Mouse (Mus musculus) CH12F3 (cell line): ENCODE results near the gene Lrpap1.

Experiments used
- in situ Hi-C: fragments of 300-500 bp; cut with MboI; formaldehyde crosslinking; loops from 2 replicates; pipeline ENCODE4 v1.14.3; 2020; ENCODE audit warnings: low sequenced_read_pairs

Gene Lrpap1

GRCm38 (mm10) chr5:35058216-35058615 lies 47.4 kb downstream of the Lrpap1 start:
- in situ Hi-C loops = no loop called here

- in situ Hi-C loops = no loop called here
Observed at GRCm38 (mm10) chr5:35057582-35057981, 48.0 kb downstream of the Lrpap1 start.

GRCm38 (mm10) chr5:35056604-35057432 lies 48.7 kb downstream of the Lrpap1 start, which contains the start of gene Dok7:
Gene Dok7 (plus strand): TSS chr5:35056766.
- in situ Hi-C loops = no loop called here

GRCm38 (mm10) chr5:35055076-35055475 lies 50.5 kb downstream of the Lrpap1 start:
- in situ Hi-C loops = no loop called here

GRCm38 (mm10) chr5:35054628-35055027 lies 50.9 kb downstream of the Lrpap1 start:
- in situ Hi-C loops = no loop called here

- in situ Hi-C loops = no loop called here
Observed at GRCm38 (mm10) chr5:35050541-35050940, 55.0 kb downstream of the Lrpap1 start.

GRCm38 (mm10) chr5:35043110-35043451 lies 62.5 kb downstream of the Lrpap1 start:
- in situ Hi-C loops = no loop called here

GRCm38 (mm10) chr5:35042431-35043109 lies 63.0 kb downstream of the Lrpap1 start:
- in situ Hi-C loops = no loop called here
